Mouse (Mus musculus) brain, embryonic 14.5 days (tissue): ENCODE results near the gene Vps54. TPM values are rescaled to one million over a fixed set of nuclear protein-coding genes. Genes with fewer than 3 reads are reported as not detected.
"Not testable (repeated sequence)": the region's sequence is repeated elsewhere in the genome, so short reads cannot be mapped to it uniquely, and the experiment has no call there.

ENCODE experiments used
- DNase-seq: peaks from one replicate; pipeline ENCODE4 v3.0.0-alpha.2; 2011; ENCODE audit warnings: low read depth
- CTCF ChIP-seq: fragments of 200-500 bp; IDR thresholded peaks from 2 replicates; pipeline ENCODE4 v1.5.1; 2012; ENCODE audit warnings: inconsistent platforms, mild to moderate bottlenecking, moderate library complexity, borderline replicate concordance; ENCODE audit not compliant: insufficient read depth, insufficient read length; ENCODE audit errors: extremely low read depth
- POLR2A ChIP-seq: fragments of 200-500 bp; IDR thresholded peaks from 2 replicates; pipeline ENCODE4 v1.6.1; 2012; ENCODE audit warnings: mild to moderate bottlenecking, inconsistent platforms, borderline replicate concordance; ENCODE audit not compliant: poor library complexity, insufficient read depth, insufficient read length, severe bottlenecking; ENCODE audit errors: extremely low read depth
- polyA plus RNA-seq: library from polyadenylated mRNA; depleted of rRNA; stranded (reverse); fragments of >200 nt; gene quantifications from 2 replicates; pipeline ENCODE4 v1.2.3, GENCODE M21; 2012

Gene Vps54
- polyA plus RNA-seq, 1 experiment, result 27.2 TPM

DNA sequence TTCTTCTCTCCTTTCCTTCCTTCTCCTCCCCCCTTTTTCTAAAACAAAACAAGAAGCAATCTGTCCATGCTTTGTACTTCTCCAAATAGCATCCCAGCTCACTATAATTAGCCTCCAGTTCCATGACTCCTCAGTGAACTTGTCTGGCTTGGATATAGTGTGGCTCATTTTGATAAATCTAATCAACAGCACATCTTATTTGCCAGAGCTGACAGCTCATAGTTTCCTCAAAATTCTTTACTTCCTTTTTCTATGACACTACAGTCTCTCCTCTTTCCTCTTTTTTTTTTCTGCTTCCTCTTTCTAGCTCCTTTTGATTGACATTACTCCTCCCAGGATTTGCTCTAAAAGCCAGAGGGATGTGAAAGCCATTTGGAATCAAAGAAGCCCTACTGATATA lies 14.1 kb upstream of the Vps54 start:
- DNase-seq, result no peak
- TF ChIP-seq POLR2A, result no peak
- TF ChIP-seq CTCF, result no peak

DNA sequence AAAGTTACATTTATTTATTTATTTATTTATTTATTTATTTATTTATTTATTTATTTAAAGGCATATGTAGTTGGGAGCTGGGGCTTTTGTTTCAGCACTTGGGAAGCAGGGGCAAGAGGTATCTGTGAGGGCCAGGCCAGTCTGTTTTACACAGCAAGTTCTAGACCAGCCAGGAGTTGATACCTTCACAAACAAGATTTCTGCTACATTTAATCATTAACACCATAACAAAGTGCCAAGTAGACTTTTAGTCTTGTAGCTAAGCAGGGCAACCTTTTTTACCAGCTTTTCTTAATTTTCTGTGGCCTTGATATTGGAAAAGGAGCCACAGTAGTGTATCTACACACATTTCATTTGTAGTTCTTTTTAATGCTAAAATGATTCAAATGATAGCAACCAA lies 3.7 kb upstream of the Vps54 start:
- no peak for DNase-seq

DNA sequence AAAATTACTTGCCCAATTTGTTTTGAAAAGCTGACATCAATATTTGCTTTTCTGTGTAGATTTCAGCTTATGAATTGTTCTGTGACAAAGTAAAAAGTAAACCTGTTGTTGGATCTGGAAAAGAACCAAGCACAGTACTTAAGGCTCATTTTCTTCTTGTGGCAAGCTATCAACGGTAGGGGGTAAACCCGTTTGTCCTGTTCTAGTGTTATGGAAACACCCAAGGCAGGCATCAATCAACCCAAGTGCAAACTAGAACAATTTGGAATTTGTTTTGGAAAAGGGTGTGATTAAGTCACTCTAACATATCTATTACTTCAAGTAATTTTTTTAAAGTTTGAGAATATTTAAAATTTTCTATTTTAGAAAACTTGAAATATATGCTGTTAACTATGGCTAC lies 3.3 kb upstream of the Vps54 start:
- TF ChIP-seq POLR2A (no peak), CTCF (no peak)
- DNase-seq, result no peak

More for the DNA sequence above, 3.7 kb upstream of the Vps54 start:
- TF ChIP-seq CTCF, result no peak
- no peak for TF ChIP-seq POLR2A

DNA sequence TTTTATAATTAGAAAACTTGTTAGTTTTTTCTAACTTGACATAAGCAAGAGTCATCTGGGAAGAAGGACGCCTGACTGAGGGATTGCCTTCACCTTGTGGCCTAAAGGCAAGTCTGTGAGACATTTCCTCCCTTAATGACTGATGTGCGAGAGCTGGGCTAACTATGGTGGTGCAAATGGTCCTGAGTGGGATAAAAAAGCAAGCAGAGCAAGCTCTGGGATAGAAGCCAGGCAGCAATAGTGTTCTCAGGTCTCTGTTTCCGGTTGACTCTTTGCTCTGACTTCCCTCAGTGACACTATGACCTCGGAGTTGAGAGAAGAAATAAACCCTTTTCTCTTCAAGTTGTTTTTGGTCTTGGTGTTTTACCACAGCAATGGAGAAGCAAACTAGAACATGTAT lies 2.1 kb upstream of the Vps54 start:
- TF ChIP-seq POLR2A (no peak), CTCF (no peak)
- DNase-seq, result no peak

DNA sequence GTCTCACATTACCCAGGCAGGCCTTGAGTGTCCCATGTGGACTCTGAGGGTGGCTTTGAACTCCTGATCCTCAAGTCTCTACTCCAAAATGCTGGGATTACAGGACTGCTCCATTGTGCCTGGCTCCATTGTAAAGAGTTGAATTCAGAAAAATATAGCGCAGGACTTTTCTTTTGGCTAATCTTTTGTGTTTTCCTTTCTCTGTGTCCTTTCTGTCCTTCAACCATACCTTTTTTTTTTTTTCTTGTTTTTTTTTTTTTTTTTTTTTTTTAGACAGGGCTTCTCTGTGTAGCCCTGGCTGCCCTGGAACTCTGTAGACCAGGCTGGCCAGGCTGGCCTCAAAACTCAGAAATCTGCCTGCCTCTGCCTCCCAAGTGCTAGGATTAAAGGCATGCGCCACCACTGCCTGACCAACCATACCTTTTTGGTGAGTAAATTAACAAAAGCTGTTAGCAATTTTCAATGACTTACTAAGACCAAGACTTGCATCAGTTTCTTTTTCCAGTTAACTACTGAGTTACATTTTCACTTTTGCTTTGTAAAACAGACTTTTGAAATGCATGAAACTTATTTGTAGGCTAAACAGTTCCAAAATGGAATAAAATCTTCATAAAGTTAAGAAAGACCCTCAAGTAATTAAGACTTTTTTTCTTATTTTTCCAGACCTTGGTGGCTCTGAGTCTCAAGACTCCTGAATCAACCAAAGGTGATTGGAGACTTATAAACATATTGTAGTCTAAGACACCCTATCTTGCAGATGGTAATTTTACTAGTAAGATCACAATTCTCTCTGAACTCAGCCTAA lies 1.4 kb upstream of the Vps54 start:
- no peak for TF ChIP-seq POLR2A
- no peak for TF ChIP-seq CTCF
- DNase-seq, result no peak

DNA sequence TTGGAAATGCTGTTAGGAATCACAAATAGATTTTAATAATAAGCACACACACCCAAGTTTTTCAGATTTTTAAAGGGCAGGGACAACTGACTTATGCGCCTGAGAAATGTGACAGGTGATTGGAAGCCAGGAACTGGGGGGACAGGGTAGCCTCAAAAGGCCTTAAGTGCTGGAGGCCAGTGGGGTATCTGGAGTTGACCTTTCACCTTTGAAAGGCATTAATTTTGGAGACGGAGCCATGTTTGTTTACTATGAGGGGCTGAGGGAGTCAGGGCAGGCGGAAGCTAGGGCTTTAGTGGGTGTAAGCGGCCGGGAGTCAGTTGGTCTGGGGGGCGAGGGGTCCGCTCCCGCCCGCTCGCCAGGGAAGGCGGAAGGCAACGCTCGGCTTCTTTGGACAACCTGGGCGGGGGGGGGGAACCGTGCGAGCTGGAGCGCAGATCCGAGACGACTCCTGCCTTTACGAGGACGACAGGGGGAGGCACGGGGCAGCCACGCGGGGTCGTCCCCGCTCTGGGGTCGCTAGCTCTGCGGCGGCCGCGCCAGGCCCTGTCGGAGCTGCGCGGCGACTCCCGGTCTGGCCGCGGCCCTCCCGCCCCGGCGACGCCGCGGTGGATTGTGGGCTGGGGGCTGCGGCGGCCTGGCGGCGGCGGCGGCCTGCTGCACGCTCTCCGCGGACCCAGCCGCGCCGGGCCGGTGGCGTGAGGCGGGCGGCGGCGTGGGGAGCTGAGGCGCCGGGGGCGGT lies 631 bp upstream of the Vps54 start:
- DNase-seq, result peak; percentile 77
- TF ChIP-seq CTCF, result no peak
- TF ChIP-seq POLR2A, result peak; percentile 90

DNA sequence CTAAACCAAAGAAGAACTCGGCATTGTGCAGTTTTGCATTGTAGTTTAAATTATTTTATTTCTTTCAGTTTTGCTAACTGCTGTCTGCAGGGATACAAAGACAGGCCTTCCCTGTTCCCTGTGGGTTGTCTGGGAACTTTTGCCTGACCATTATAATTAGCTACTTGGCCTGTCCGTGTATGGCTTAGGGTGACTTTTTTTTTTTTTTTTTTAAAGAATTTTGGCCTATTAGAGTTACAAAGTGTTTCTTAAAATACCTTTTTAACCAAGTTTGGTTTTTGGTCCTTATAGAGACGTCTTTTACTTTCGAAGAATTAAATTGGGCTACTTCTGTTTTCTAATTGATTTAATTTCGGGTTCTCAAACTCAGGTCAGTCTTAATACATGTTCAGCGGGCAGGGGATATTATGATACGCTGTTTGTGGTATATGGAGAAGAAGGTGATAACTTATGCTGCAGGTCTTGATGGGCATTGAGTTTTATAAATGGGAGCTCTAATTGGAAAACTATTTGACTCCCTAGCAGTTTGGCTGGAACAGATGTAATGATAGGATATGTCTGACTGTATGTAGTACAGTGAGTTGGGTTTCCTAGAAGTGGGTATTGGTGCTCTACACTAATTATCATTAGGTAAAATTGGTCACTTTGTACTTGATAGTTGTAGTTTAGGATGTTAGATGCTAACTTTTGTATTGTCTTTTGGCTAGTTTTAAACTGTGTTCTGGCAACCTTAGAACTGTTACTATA lies 855 bp downstream of the Vps54 start:
- peak; percentile 42 for DNase-seq
- TF ChIP-seq POLR2A, result no peak
- TF ChIP-seq CTCF, result no peak

DNA sequence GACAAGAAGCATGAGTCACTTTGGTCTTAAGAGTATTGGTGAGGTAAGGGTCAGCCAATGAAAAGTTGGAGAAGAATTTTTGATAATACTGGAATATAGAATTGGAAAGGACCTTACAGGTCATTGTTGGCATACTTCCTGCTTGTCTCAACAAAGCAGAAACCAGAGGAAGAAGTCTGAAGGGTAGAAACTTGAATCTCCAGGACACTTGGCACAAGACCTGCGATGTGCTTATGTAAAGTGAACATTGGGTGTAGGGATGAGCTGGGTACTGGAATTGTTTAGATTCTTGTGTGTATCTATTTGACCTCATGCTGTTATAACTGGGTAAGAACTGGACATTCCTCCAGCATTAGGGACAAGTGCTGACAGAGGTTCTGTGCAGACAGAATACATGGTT lies 2.3 kb downstream of the Vps54 start:
- TF ChIP-seq CTCF, result no peak
- no peak for TF ChIP-seq POLR2A
- DNase-seq, result no peak

DNA sequence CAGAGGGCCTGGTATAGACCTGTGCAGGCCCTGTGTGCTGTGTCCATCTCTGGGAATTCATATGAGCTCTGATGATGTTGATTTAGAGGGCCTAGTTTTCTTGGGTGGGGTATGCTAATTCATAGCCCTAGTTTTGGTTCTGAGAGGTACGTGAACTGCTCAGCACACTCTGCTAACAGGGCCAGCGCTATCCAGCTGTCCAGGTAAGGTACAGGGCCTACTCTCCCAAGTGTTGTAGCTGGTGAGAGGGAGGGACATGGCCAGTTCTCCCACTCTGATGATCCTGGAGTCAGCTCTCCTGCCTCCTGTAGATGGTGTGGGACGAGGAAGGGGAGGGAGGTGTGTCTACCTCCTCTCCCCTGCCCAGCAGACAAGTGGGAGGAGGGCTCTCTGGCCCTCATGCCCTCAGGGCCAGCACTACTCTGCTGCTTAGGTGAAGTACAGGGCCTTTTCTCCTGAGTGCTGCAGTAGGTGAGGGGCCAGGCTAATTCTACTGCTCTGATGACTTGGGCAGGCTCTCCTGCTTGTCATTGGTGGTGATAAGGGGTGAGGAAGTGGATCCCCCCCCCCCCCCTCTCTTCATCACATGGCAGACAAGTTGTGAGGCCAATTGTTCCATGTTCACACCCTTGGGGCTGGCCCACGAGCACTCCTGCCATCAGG lies 8.3 kb downstream of the Vps54 start:
- TF ChIP-seq POLR2A, result no peak
- TF ChIP-seq CTCF, result no peak
- DNase-seq, result no peak

DNA sequence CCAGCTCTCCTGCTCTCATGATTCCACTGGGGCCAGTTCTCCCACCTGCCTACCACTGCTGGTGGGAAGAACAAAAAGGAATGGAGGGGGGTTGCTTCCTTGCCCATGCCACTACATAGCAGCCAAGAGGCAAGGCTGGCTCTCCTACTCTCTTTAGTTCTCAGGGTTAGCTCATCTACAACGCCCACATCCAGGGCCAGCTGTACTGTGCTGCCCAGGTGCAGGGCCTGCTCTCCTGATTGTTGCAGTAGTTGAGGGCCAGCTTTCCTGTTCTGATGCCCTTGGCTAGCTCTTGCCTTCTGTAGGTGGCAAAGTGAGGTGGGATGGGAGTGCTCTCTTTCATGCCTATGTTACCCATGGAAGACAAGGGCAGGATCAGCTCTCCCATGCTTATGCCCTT lies 8.9 kb downstream of the Vps54 start:
- no peak for TF ChIP-seq POLR2A
- TF ChIP-seq CTCF, result no peak

DNA sequence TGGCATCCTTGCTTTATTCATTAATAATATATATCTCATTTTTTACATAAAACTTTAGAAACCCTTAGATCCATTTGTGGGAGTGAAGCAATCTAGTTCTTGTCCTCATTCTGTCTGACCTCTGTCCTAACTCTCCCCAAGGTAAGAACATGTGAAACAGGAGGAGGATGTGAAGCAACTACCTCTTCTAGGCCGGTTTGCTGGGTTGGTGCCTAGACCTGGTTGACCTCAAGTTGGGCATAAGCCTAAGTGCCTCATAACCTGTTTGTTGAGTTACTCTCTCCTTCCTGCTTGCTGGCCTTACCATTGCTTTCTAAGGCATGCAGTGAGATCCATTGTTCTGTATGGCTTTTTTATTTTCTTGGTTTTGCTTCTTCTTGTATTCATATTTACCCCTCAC lies 11.3 kb downstream of the Vps54 start:
- no peak for TF ChIP-seq CTCF
- TF ChIP-seq POLR2A, result no peak
- no peak for DNase-seq

More for the DNA sequence above, 8.9 kb downstream of the Vps54 start:
- DNase-seq, result no peak

DNA sequence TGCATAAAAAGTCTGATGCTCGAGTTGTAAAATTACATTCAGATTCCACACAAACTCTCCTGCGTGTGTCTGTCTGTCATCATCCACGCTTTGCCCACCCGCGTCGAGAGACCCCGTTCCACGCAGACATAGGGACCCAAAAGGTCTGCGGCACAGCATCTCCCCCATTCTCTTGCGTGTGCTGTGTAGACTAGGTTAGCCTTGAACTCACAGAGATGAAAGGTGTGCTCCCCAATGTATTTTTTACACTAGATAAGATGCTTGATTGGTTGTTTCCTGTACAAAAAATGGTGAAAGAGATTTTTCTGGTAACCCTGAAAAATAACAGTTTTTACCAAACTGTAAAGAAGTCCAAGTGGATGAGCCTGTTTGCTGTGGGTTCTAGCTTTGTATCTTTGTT lies 19.5 kb downstream of the Vps54 start:
- DNase-seq, result not testable (repeated sequence)
